Mouse (Mus musculus) fibroblast of lung, adult 2 months (primary cell): ENCODE results near the gene Macf1.
"Not testable (repeated sequence)": the region's sequence is repeated elsewhere in the genome, so short reads cannot be mapped to it uniquely, and the experiment has no call there.

Source experiments
- DNase-seq: peaks from one replicate; pipeline ENCODE4 v3.0.0-alpha.2; 2011; ENCODE audit warnings: low read depth

Macf1 gene

GRCm38 (mm10) chr4:123446221-123446620 lies 237.9 kb downstream of the Macf1 start:
- DNase-seq: not testable (repeated sequence)

- no peak for DNase-seq
Measured at GRCm38 (mm10) chr4:123438414-123438813, 245.7 kb downstream of the Macf1 start.

- no peak for DNase-seq
Measured at GRCm38 (mm10) chr4:123433171-123433570, 251.0 kb downstream of the Macf1 start.

- DNase-seq: no peak
Measured at GRCm38 (mm10) chr4:123431936-123432335, 252.2 kb downstream of the Macf1 start.

GRCm38 (mm10) chr4:123427900-123428684 lies 256.1 kb downstream of the Macf1 start:
- DNase-seq: no peak

- no peak for DNase-seq
Measured at GRCm38 (mm10) chr4:123427271-123427899, 256.8 kb downstream of the Macf1 start.

- no peak for DNase-seq
Measured at GRCm38 (mm10) chr4:123426429-123427080, 257.6 kb downstream of the Macf1 start.

- no peak for DNase-seq
Measured at GRCm38 (mm10) chr4:123425672-123426272, 258.4 kb downstream of the Macf1 start.

GRCm38 (mm10) chr4:123424050-123424449 lies 260.1 kb downstream of the Macf1 start:
- no peak for DNase-seq

GRCm38 (mm10) chr4:123422828-123423227 lies 261.3 kb downstream of the Macf1 start:
- DNase-seq: no peak

- no peak for DNase-seq
Measured at GRCm38 (mm10) chr4:123418032-123418431, 266.1 kb downstream of the Macf1 start.

GRCm38 (mm10) chr4:123417478-123417877 lies 266.7 kb downstream of the Macf1 start:
- DNase-seq: no peak

- no peak for DNase-seq
Measured at GRCm38 (mm10) chr4:123416829-123417228, 267.3 kb downstream of the Macf1 start.

- DNase-seq: no peak
Measured at GRCm38 (mm10) chr4:123415566-123415965, 268.6 kb downstream of the Macf1 start.

GRCm38 (mm10) chr4:123413876-123414275 lies 270.3 kb downstream of the Macf1 start:
- no peak for DNase-seq

- DNase-seq: no peak
Measured at GRCm38 (mm10) chr4:123412981-123413380, 271.2 kb downstream of the Macf1 start.

- no peak for DNase-seq
Measured at GRCm38 (mm10) chr4:123412528-123412878, 271.7 kb downstream of the Macf1 start.

GRCm38 (mm10) chr4:123411732-123412527 lies 272.2 kb downstream of the Macf1 start:
- no peak for DNase-seq

GRCm38 (mm10) chr4:123411006-123411731 lies 273.0 kb downstream of the Macf1 start:
- DNase-seq: no peak

GRCm38 (mm10) chr4:123409752-123410151 lies 274.4 kb downstream of the Macf1 start:
- DNase-seq: no peak

- DNase-seq: no peak
Measured at GRCm38 (mm10) chr4:123409034-123409692, 275.0 kb downstream of the Macf1 start.
